Mouse (Mus musculus): ENCODE data around the gene Rpl37. TPM values are rescaled to one million over a fixed set of nuclear protein-coding genes. Genes with fewer than 3 reads are reported as not detected.

The Rpl37 gene
- polyA plus RNA-seq, 1 experiment from 2014 or later = 412 TPM

- no peaks in the 10 kb centered on the region for H3K9me3 ChIP-seq (ENCODE audit: low read length)
- no peak for TF ChIP-seq EP300 (IDR thresholded peaks at IDR 0.05; ENCODE audit: low read depth)
- no peak for TF ChIP-seq CTCF (IDR thresholded peaks at IDR 0.05; ENCODE audit: low read depth)
- no peaks in the 10 kb centered on the region for H3K36me3 ChIP-seq (replicated peaks; ENCODE audit: insufficient read depth, low read length)
- peak overlapping the region; percentile 56 for H3K4me2 ChIP-seq (ENCODE audit: low read depth, low read length)
- no peaks in the 10 kb centered on the region for H3K27me3 ChIP-seq (ENCODE audit: insufficient read depth, low read length)
- H3K4me3 ChIP-seq (ENCODE audit: low read depth, low read length) = no peak overlapping the region
- H3K4me1 ChIP-seq (ENCODE audit: insufficient read depth) = peaks cover 23% of the 10 kb centered on the region
- peak overlapping the region; percentile 31; the same call in 1 of the 2 replicates for H3K27ac ChIP-seq (ENCODE audit: low read depth)
- DNase-seq (no peak), ATAC-seq (peak; percentile 66; the same call in 1 of the 2 replicates)
- H3K9ac ChIP-seq (replicated peaks) = no peak overlapping the region; the same call in 1 of the 2 replicates
- WGBS (ENCODE audit: insufficient replicate concordance) = 62% methylated on average over 9 of the region's 9 CpGs
Observed at GRCm38 (mm10) chr15:5154621-5155020, 38.2 kb downstream of the Rpl37 start.

GRCm38 (mm10) chr15:5155093-5155492 is 38.6 kb downstream of the Rpl37 start:
- no peak overlapping the region for H3K4me3 ChIP-seq (ENCODE audit: low read depth, low read length)
- H3K4me2 ChIP-seq (ENCODE audit: low read depth, low read length) = peak overlapping the region; percentile 56
- H3K9ac ChIP-seq (replicated peaks) = no peak overlapping the region; the same call in 1 of the 2 replicates
- H3K27ac ChIP-seq (ENCODE audit: low read depth) = peak overlapping the region; percentile 31; the same call in 1 of the 2 replicates
- 67% methylated on average over 5 of the region's 5 CpGs for WGBS (ENCODE audit: insufficient replicate concordance)
- no peaks in the 10 kb centered on the region for H3K27me3 ChIP-seq (ENCODE audit: insufficient read depth, low read length)
- DNase-seq (no peak), ATAC-seq (peak; percentile 23; the same call in 1 of the 2 replicates)
- H3K4me1 ChIP-seq (ENCODE audit: insufficient read depth) = peaks cover 23% of the 10 kb centered on the region
- TF ChIP-seq CTCF (IDR thresholded peaks at IDR 0.05; ENCODE audit: low read depth) = no peak
- TF ChIP-seq EP300 (IDR thresholded peaks at IDR 0.05; ENCODE audit: low read depth) = no peak
- no peaks in the 10 kb centered on the region for H3K9me3 ChIP-seq (ENCODE audit: low read length)
- no peaks in the 10 kb centered on the region for H3K36me3 ChIP-seq (replicated peaks; ENCODE audit: insufficient read depth, low read length)

- Histone ChIP-seq H3K27me3 (ENCODE audit: insufficient read depth, low read length) (no peaks in the 10 kb centered on the region), H3K36me3 (replicated peaks; ENCODE audit: insufficient read depth, low read length) (no peaks in the 10 kb centered on the region), H3K9me3 (ENCODE audit: low read length) (no peaks in the 10 kb centered on the region), H3K4me1 (ENCODE audit: insufficient read depth) (peaks cover 23% of the 10 kb centered on the region), H3K9ac (replicated peaks) (no peak overlapping the region), H3K27ac (ENCODE audit: low read depth) (no peak overlapping the region), H3K4me3 (ENCODE audit: low read depth, low read length) (no peak overlapping the region), H3K4me2 (ENCODE audit: low read depth, low read length) (no peak overlapping the region)
- TF ChIP-seq CTCF (IDR thresholded peaks at IDR 0.05; ENCODE audit: low read depth) = no peak
- no peak for TF ChIP-seq EP300 (IDR thresholded peaks at IDR 0.05; ENCODE audit: low read depth)
- WGBS (ENCODE audit: insufficient replicate concordance) = 65% methylated on average over 4 of the region's 4 CpGs
- no peak for ATAC-seq
- DNase-seq = no peak
Observed at GRCm38 (mm10) chr15:5156355-5156754, 39.9 kb downstream of the Rpl37 start.

- no peak overlapping the region for H3K9ac ChIP-seq (replicated peaks)
- TF ChIP-seq EP300 (IDR thresholded peaks at IDR 0.05; ENCODE audit: low read depth) = no peak
- TF ChIP-seq CTCF (IDR thresholded peaks at IDR 0.05; ENCODE audit: low read depth) = no peak
Observed at GRCm38 (mm10) chr15:5157386-5157785, 40.9 kb downstream of the Rpl37 start.

GRCm38 (mm10) chr15:5158827-5159226 is 42.4 kb downstream of the Rpl37 start:
- DNase-seq (no peak), ATAC-seq (no peak)
- H3K36me3 ChIP-seq (replicated peaks; ENCODE audit: insufficient read depth, low read length) = peaks cover 4% of the 10 kb centered on the region
- no peaks in the 10 kb centered on the region for H3K27me3 ChIP-seq (ENCODE audit: insufficient read depth, low read length)
- peaks cover 23% of the 10 kb centered on the region for H3K4me1 ChIP-seq (ENCODE audit: insufficient read depth)
- TF ChIP-seq EP300 (IDR thresholded peaks at IDR 0.05; ENCODE audit: low read depth) = no peak
- TF ChIP-seq CTCF (IDR thresholded peaks at IDR 0.05; ENCODE audit: low read depth) = no peak
- 59% methylated on average over 6 of the region's 6 CpGs for WGBS (ENCODE audit: insufficient replicate concordance)
- no peak overlapping the region for H3K4me2 ChIP-seq (ENCODE audit: low read depth, low read length)
- no peak overlapping the region for H3K9ac ChIP-seq (replicated peaks)
- H3K4me3 ChIP-seq (ENCODE audit: low read depth, low read length) = no peak overlapping the region
- peak overlapping the region; percentile 49; the same call in 1 of the 2 replicates for H3K27ac ChIP-seq (ENCODE audit: low read depth)
- H3K9me3 ChIP-seq (ENCODE audit: low read length) = no peaks in the 10 kb centered on the region

More at GRCm38 (mm10) chr15:5157386-5157785, 40.9 kb downstream of the Rpl37 start:
- H3K9me3 ChIP-seq (ENCODE audit: low read length) = no peaks in the 10 kb centered on the region
- 83% methylated on average over 1 of the region's 1 CpGs for WGBS (ENCODE audit: insufficient replicate concordance)
- H3K4me1 ChIP-seq (ENCODE audit: insufficient read depth) = peaks cover 23% of the 10 kb centered on the region
- H3K4me2 ChIP-seq (ENCODE audit: low read depth, low read length) = no peak overlapping the region
- no peak overlapping the region for H3K4me3 ChIP-seq (ENCODE audit: low read depth, low read length)
- DNase-seq (no peak), ATAC-seq (no peak)
- H3K27ac ChIP-seq (ENCODE audit: low read depth) = no peak overlapping the region
- no peaks in the 10 kb centered on the region for H3K36me3 ChIP-seq (replicated peaks; ENCODE audit: insufficient read depth, low read length)
- H3K27me3 ChIP-seq (ENCODE audit: insufficient read depth, low read length) = no peaks in the 10 kb centered on the region

- peaks cover 42% of the 10 kb centered on the region for H3K36me3 ChIP-seq (replicated peaks; ENCODE audit: insufficient read depth, low read length)
- no peak for DNase-seq
- WGBS (ENCODE audit: insufficient replicate concordance) = 81% methylated on average over 12 of the region's 12 CpGs
Observed at GRCm38 (mm10) chr15:5165121-5165773, 48.8 kb downstream of the Rpl37 start.

More at GRCm38 (mm10) chr15:5165121-5165773, 48.8 kb downstream of the Rpl37 start:
- TF ChIP-seq CTCF (IDR thresholded peaks at IDR 0.05; ENCODE audit: low read depth) = no peak
- no peak for TF ChIP-seq EP300 (IDR thresholded peaks at IDR 0.05; ENCODE audit: low read depth)
- Histone ChIP-seq H3K9ac (replicated peaks) (no peak overlapping the region), H3K4me1 (ENCODE audit: insufficient read depth) (no peaks in the 10 kb centered on the region), H3K27ac (ENCODE audit: low read depth) (no peak overlapping the region), H3K4me3 (ENCODE audit: low read depth, low read length) (no peak overlapping the region), H3K27me3 (ENCODE audit: insufficient read depth, low read length) (no peaks in the 10 kb centered on the region), H3K9me3 (ENCODE audit: low read length) (no peaks in the 10 kb centered on the region), H3K4me2 (ENCODE audit: low read depth, low read length) (no peak overlapping the region)
- no peak for ATAC-seq

Other genes with a start within 250 kb of the Rpl37 start
- gene Mroh2b, start 217.9 kb upstream of the Rpl37 start, polyA plus RNA-seq (2015; fragmentation: Nextera tagmentation; extraction: Ambion mirVana) = not detected in 2 replicates
- not detected in 2 replicates for gene C7, start 52.9 kb upstream of the Rpl37 start, polyA plus RNA-seq (2015; fragmentation: Nextera tagmentation; extraction: Ambion mirVana)
- 2.1 and 2.7 TPM in 2 replicates for gene Card6, start 8.1 kb upstream of the Rpl37 start, polyA plus RNA-seq (2015; fragmentation: Nextera tagmentation; extraction: Ambion mirVana)
- 6.8 and 7.2 TPM in 2 replicates for gene Prkaa1, start 27.2 kb downstream of the Rpl37 start, polyA plus RNA-seq (2015; fragmentation: Nextera tagmentation; extraction: Ambion mirVana)
- gene Ttc33, start 68.9 kb downstream of the Rpl37 start, polyA plus RNA-seq (2015; fragmentation: Nextera tagmentation; extraction: Ambion mirVana) = 16.3 and 16.5 TPM in 2 replicates
- 0.99 and 1.5 TPM in 2 replicates for gene Ptger4, start 127.5 kb downstream of the Rpl37 start, polyA plus RNA-seq (2015; fragmentation: Nextera tagmentation; extraction: Ambion mirVana)